Mouse (Mus musculus) E14TG2a.4 (cell line): ENCODE data around the gene Klrb1f.
"Not testable (repeated sequence)": the region's sequence is repeated elsewhere in the genome, so short reads cannot be mapped to it uniquely, and the experiment has no call there.

Experiments used
- H3K27me3 ChIP-seq: 2 replicates; pipeline ENCODE4 v1.6.1; 2014; ENCODE audit warnings: low read length, control low read depth; ENCODE audit not compliant: insufficient read depth
- H3K36me3 ChIP-seq: 2 replicates; pipeline ENCODE4 v1.6.1; 2014; ENCODE audit warnings: low read length, control low read depth; ENCODE audit not compliant: insufficient read depth
- H3K4me1 ChIP-seq: replicated peaks from 2 replicates; pipeline ENCODE4 v1.6.1; 2014; ENCODE audit warnings: low read depth, low read length, control low read depth
- H3K4me3 ChIP-seq: replicated peaks from 2 replicates; pipeline ENCODE4 v1.5.1; 2014; ENCODE audit warnings: mild to moderate bottlenecking, low read length
- H3K9me3 ChIP-seq: 2 replicates; pipeline ENCODE4 v1.6.1; 2014; ENCODE audit warnings: low read length, control low read depth
- CTCF ChIP-seq: conservative IDR thresholded peaks from 2 replicates; pipeline ENCODE4 v1.5.1; 2014; ENCODE audit warnings: low read length
- NANOG ChIP-seq: IDR thresholded peaks from 2 replicates; pipeline ENCODE4 v1.6.1; 2014; ENCODE audit warnings: borderline replicate concordance, low read length, mixed read lengths
- POU5F1 ChIP-seq: IDR thresholded peaks from 2 replicates; pipeline ENCODE4 v1.6.1; 2014; ENCODE audit warnings: low read length, borderline replicate concordance

Klrb1f gene

DNA sequence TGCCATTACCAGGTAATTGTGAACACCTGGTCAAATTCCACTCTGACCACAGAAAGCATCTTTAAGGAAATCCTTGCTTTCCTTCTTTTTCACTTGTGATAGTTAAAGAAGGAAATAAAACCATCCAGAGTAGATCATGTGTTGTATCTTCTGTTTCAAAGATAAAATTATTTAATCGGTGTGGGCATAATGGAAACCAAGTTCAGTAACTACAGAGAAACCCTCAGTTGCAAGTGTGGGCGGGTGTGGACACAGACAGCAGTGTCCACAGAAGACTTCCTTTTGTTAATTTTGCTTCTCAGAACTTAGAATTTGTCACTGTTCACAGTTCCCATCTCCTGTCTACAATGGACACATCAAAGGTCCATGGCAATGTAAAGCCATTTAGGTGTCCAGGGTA is at the start of gene Klrb1f:
TSS of gene Klrb1f (plus strand) at position 301 of the 400 bp plus-strand sequence.
- no peaks in the 10 kb centered on the region for H3K36me3 ChIP-seq
- no peak within 1 kb of the TSS for H3K4me3 ChIP-seq
- no peaks in the 10 kb centered on the region for H3K27me3 ChIP-seq
- H3K9me3 ChIP-seq, result peaks cover 17% of the 10 kb centered on the region
- TF ChIP-seq POU5F1 (no peak), CTCF (no peak), NANOG (no peak)
- H3K4me1 ChIP-seq, result no peaks in the 10 kb centered on the region

DNA sequence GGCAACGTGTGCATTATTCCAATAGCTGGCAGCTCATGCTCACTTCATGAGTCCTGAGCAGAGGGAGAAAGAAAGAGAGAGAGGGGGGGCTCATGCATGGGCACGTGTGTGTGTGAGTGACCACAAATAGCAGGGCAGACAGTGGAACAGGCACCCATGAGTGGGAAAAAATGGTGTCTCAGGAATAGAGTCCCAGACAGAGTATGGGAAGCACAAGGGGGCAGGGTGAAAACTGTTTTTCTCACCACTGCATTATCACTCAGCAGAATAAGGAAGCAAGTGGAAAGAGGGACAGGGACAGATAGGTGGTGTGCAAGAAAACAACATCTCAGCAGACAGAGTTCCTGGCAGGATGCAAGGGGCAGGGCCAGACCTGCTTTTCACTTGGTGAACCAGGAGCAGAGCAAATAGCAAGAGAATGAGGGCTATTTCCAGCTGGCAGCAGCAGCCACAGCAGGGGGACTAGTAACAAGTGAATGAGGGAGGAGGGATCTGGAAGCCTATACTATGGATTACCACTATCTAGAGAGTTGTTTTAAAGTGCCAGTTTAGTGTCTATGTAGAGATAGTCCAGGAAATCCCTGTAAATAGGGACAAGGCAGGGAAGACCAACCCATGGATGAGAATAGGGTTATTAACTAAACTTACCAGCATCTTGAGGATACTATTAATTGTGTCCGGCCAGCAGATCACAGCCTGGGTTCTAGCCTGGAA is 49.5 kb upstream of the Klrb1f start:
- H3K4me3 ChIP-seq, result no peak overlapping the region
- no peaks in the 10 kb centered on the region; the same call in 1 of the 2 replicates for H3K36me3 ChIP-seq
- no peak for TF ChIP-seq POU5F1
- no peaks in the 10 kb centered on the region for H3K4me1 ChIP-seq
- H3K27me3 ChIP-seq, result no peaks in the 10 kb centered on the region
- H3K9me3 ChIP-seq, result peaks cover 51% of the 10 kb centered on the region

DNA sequence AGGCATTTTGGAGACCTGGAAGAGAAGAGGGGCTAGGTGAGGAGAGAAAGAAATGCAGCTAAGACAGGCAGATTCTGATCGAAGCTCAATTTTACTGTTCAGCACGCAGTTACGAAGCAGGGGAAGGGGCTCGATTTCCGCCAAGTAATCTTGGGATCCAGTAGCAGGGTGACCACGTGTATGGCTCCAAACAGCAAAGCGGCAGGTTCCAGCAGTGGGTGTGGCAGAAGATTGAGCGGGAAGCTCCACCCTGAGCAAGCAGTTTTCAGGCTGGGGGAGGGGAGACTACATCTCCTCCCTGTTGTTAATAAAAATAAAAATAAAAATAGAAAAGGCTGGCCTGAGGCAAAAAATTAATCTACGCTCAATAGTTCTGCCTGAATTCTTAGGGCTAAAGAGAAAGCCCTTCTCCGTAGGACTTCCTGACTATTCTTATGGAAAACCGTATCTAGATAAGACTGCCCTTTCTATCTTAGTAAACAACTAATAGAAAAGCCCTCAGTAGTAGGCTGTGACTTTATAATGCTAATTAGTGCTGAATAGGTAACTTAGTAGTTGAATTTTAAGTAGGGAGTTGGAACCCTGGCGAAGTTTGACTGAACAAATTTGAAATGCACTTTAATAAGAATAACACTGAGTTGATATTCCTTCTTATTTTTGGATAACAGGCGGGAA is 48.8 kb upstream of the Klrb1f start:
- Histone ChIP-seq H3K4me3 (no peak overlapping the region), H3K9me3 (peaks cover 46% of the 10 kb centered on the region), H3K27me3 (no peaks in the 10 kb centered on the region), H3K4me1 (no peaks in the 10 kb centered on the region), H3K36me3 (no peaks in the 10 kb centered on the region; the same call in 1 of the 2 replicates)
- no peak for TF ChIP-seq POU5F1
- no peak for TF ChIP-seq CTCF
- no peak for TF ChIP-seq NANOG

DNA sequence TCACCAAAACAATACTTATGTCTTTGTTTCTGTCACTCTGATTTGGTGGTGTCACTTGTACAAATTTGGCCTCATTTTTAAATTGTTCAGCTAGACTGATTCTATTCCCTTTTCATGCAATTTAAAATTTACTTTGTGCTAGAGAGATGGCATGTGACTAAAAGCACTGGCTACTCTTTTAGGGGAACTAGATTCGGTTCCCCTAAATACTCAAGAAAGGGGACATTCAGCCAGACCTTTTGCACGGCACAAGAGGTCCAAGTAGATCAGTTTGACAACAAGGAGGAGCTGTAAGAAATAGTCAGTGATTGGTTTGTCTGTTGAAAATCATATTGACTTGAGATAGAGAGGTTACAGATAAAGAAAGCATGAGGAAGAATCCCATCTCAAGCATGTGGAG is 44.3 kb upstream of the Klrb1f start:
- H3K4me3 ChIP-seq, result no peak overlapping the region
- TF ChIP-seq NANOG (no peak), CTCF (no peak)
- peaks cover 16% of the 10 kb centered on the region for H3K9me3 ChIP-seq
- H3K36me3 ChIP-seq, result no peaks in the 10 kb centered on the region
- no peaks in the 10 kb centered on the region for H3K4me1 ChIP-seq
- no peaks in the 10 kb centered on the region for H3K27me3 ChIP-seq

DNA sequence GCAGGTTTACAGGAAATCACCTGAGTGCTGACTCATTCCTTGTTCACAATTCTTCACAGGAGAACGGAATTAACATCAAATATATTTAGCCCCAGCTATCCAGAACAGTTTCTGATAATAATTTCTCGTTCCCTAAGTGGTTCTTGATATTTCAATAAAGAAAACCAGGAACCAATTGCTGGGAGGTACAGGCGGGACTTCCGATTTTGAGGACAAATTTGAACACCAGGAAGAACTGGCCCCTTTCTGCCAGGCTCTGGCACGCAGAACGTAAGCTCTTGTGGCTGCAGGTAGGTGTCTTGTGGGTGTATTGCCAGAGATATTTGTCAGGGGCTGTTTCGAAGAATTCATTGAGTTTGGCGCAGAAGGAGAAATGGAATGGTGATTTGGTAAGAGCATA is 37.1 kb upstream of the Klrb1f start:
- Histone ChIP-seq H3K4me3 (no peak overlapping the region), H3K36me3 (no peaks in the 10 kb centered on the region), H3K27me3 (no peaks in the 10 kb centered on the region), H3K4me1 (no peaks in the 10 kb centered on the region), H3K9me3 (peaks cover 57% of the 10 kb centered on the region)
- TF ChIP-seq POU5F1, result no peak

DNA sequence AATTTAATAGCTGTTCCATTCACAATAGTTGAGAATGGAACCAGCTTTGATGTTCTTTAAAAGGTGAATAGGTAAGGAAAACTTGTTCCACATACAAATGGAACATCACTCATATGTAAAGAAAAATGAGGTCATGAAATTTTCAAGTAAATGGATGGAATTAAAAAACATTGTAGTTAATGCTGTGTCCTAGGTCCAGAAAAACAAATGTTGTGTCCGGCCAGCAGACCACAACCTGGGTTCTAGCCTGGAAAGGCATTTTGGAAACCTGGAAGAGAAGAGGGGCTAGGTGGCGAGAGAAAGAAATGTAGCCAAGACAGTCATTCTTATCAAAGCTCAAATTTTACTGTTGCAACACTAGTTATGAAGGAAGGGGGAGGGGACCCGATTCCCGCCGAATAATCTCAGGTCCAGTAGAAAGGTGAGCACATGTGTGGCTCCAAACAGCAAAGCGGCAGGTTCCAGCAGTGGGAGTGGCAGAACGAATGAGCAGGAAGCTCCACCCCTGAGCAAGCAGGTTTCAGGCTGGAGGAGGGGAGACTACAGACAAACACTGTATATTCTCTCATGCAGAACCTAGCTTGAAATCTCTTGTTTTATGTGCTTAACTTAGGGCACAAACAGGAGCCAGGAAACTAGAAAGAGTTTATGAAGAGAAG is 35.7 kb upstream of the Klrb1f start:
- H3K4me1 ChIP-seq, H3K36me3 ChIP-seq, H3K4me3 ChIP-seq, H3K27me3 ChIP-seq: not testable (repeated sequence)
- H3K9me3 ChIP-seq, result peaks cover 61% of the 10 kb centered on the region

DNA sequence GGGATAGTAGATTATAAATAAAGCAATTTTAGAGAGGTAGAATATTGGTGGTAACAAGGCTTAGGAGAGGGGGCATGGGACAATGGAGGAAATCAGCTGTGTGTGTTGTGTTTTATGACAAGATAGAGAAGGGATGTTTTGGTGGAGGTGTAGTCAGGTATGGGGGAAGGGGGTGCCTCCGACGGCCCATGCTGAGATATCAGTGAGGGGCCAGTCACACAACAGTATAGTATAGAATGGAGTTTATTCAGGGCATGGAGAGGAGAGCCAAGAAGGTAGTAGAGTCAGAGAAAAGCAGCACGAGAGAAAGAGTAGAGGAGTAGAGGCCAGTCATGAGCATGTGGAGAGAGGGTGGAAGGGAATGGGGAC is 35.2 kb upstream of the Klrb1f start:
- H3K4me3 ChIP-seq, result no peak overlapping the region

DNA sequence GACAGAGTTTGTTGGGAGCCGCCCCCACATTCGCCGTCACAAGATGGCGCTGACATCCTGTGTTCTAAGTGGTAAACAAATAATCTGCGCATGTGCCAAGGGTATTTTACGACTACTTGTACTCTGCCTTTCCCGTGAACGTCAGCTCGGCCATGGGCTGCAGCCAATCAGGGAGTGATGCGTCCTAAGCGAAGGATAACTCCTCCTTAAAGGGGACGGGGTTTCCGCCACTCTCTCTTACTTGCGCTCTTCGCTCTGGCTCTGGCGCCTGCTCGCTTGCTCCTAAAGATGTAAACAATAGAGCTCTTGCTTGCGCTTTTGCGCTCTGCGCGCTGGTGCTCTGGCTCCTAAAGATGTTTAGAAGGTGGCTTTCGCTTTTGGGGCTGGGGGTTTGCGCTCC is 33.7 kb upstream of the Klrb1f start:
- not testable (repeated sequence) for H3K4me1 ChIP-seq, H3K27me3 ChIP-seq, H3K36me3 ChIP-seq, H3K4me3 ChIP-seq
- peaks cover 42% of the 10 kb centered on the region for H3K9me3 ChIP-seq

More for the DNA sequence above, 35.2 kb upstream of the Klrb1f start:
- Histone ChIP-seq H3K4me1 (no peaks in the 10 kb centered on the region), H3K36me3 (no peaks in the 10 kb centered on the region), H3K9me3 (peaks cover 57% of the 10 kb centered on the region), H3K27me3 (no peaks in the 10 kb centered on the region)
- TF ChIP-seq NANOG, result no peak
- TF ChIP-seq CTCF, result no peak
- TF ChIP-seq POU5F1, result no peak

DNA sequence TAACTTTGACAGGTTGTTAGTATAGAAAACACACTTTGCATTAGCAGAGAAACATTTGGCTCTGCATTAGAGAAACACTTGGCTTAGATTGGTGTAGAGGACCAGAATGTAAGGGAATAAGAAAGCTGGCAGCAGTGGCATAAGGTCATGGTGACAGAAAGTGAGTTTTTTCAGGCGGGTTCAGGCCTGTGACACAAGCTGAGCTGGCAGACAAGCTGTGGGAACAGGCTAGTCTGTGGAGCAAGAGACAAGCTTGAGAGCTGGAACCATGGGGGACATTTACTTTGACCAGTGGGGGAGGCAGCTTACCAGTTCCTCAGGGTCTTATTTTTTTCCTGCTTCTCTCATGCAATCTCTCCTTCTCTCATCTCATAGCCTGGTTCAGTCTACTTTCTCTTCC is 32.7 kb upstream of the Klrb1f start:
- TF ChIP-seq CTCF, result no peak
- TF ChIP-seq NANOG, result no peak
- TF ChIP-seq POU5F1, result no peak
- no peaks in the 10 kb centered on the region for H3K27me3 ChIP-seq
- H3K4me3 ChIP-seq, result no peak overlapping the region
- no peaks in the 10 kb centered on the region for H3K4me1 ChIP-seq
- H3K36me3 ChIP-seq, result no peaks in the 10 kb centered on the region
- H3K9me3 ChIP-seq, result peaks cover 33% of the 10 kb centered on the region
